Mouse (Mus musculus) hindbrain, embryonic 10.5 days (tissue): Measurements from ENCODE around the gene Sned1. TPM values are rescaled to one million over a fixed set of nuclear protein-coding genes. Genes with fewer than 3 reads are reported as not detected.
"Not testable (repeated sequence)": the region's sequence is repeated elsewhere in the genome, so short reads cannot be mapped to it uniquely, and the experiment has no call there.

Source experiments
- DNase-seq: peaks from one replicate; pipeline ENCODE4 v3.0.0-alpha.2; 2017; ENCODE audit warnings: low spot score
- H3K27ac ChIP-seq: fragments of 300-500 bp; sonication (generic); 2 replicates; pipeline ENCODE4 v1.5.1; 2016; ENCODE audit warnings: mild to moderate bottlenecking, moderate library complexity
- H3K27me3 ChIP-seq: fragments of 300-500 bp; sonication (generic); 2 replicates; pipeline ENCODE4 v1.6.1; 2016; ENCODE audit warnings: mild to moderate bottlenecking; ENCODE audit not compliant: poor library complexity, insufficient read depth, severe bottlenecking
- H3K36me3 ChIP-seq: fragments of 300-500 bp; sonication (generic); 2 replicates; pipeline ENCODE4 v1.6.1; 2016; ENCODE audit warnings: mild to moderate bottlenecking, moderate library complexity
- H3K4me1 ChIP-seq: fragments of 300-500 bp; sonication (generic); replicated peaks from 2 replicates; pipeline ENCODE4 v1.6.1; 2016; ENCODE audit warnings: mild to moderate bottlenecking
- H3K4me3 ChIP-seq: fragments of 300-500 bp; sonication (generic); 2 replicates; pipeline ENCODE4 v1.5.1; 2016; ENCODE audit warnings: mild to moderate bottlenecking, moderate library complexity
- H3K9me3 ChIP-seq: fragments of 300-500 bp; sonication (generic); 2 replicates; pipeline ENCODE4 v1.6.1; 2016; ENCODE audit warnings: mild to moderate bottlenecking, moderate library complexity
- WGBS: fragments of 180-500 bp; shearing (Covaris S2); methylation state at CpG from one replicate; pipeline ENCODE4 v1.1.7; 2016; 5-methylcytosine and 5-hydroxymethylcytosine counted together
- polyA plus RNA-seq: library from polyadenylated mRNA; unstranded; fragments of >200 nt; fragmentation: Nextera tagmentation; extraction: Ambion mirVana; gene quantifications from 2 replicates; pipeline ENCODE4 v1.2.1, GENCODE M21; 2016

The Sned1 gene
- 3.4 and 3.5 TPM in 2 replicates for polyA plus RNA-seq

DNA sequence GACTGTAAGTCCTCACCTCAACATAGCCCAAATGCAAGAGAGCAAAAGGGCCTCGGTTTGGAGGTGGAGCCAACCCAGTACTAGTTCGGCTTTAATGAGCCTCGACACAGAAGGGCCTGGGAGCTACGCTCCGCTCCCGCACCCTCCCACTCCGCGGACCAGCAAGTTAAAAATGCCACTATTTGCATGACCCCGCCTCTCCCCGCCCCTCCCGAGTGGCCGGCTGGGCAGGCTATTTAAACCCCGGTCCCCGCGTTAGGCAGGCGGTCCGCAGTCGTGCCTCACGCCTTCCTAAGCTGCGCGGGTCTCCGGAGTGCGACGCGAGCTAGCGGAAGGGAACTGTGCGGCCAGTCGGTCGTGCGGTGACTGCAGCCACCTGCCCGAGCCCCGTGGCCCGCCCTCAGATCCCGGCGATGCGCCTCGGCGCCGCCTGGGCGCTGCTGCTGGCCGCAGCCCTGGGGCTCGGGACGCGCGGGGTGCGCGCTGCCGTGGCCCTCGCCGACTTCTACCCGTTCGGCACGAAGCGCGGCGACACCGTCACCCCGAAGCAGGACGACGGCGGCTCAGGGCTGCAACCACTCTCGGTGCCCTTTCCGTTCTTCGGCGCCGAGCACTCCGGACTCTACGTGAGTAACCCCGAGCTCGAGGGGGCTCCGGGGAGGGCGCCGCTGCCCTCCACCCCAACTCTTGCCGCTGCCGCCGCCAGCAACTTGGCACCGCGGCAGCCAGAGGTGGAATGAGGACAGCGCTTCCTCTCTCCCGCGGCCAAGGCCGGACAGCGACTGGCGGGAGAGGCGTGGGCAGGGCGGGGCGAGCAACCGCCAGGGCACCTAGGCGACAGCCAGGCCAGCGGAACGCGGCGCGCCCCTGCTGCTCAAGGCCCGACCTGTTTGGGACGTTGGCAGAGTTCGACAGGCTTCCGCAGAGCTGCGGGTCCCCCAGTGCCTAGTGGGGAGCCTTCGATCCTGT is at the start of gene Sned1:
Gene Sned1 (plus strand): TSS at position 266 of the 969 bp plus-strand sequence.
- Histone ChIP-seq H3K27me3 (peaks cover 60% of the 10 kb centered on the region), H3K4me3 (peak within 1 kb of the TSS; percentile 68), H3K36me3 (no peaks in the 10 kb centered on the region), H3K27ac (peak within 1 kb of the TSS; percentile 73), H3K4me1 (peaks cover 29% of the 10 kb centered on the region), H3K9me3 (no peaks in the 10 kb centered on the region)
- WGBS, result under 1% methylated on average over 97 of the region's 100 CpGs
- peak; percentile 88 for DNase-seq

- Histone ChIP-seq H3K4me3 (peak overlapping the region; percentile 26), H3K9me3 (no peaks in the 10 kb centered on the region), H3K36me3 (no peaks in the 10 kb centered on the region), H3K27ac (no peak overlapping the region; the same call in 1 of the 2 replicates), H3K4me1 (peaks cover 21% of the 10 kb centered on the region), H3K27me3 (peaks cover 40% of the 10 kb centered on the region)
- WGBS, result 8% methylated on average over 15 of the region's 17 CpGs
- no peak for DNase-seq
Measured at GRCm38 (mm10) chr1:93190726-93191305, 44.8 kb upstream of the Sned1 start.

GRCm38 (mm10) chr1:93194961-93195360 is 40.7 kb upstream of the Sned1 start:
- DNase-seq, result no peak
- 90% methylated on average over 3 of the region's 3 CpGs for WGBS

DNA sequence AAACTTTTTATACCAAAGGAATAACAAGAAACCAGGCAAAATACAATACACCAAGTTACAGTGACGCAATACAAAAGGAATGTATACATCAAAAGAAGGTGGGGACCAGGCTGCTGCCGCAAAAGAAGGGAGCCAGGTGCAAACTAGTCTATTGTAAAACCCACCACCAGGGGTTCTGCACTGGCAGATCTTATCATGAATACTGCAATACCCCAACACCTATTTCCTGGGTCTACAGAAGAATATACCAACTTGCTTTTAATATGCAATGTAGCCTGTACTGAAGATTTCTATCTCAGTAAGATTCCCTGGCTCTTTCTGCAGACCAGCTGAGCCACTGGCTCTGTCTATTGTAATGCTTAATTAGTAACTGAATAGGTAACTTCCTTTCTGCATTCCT is 38.2 kb upstream of the Sned1 start:
- H3K9me3 ChIP-seq, H3K4me3 ChIP-seq, H3K36me3 ChIP-seq, H3K4me1 ChIP-seq, H3K27ac ChIP-seq, DNase-seq, H3K27me3 ChIP-seq: not testable (repeated sequence)
- WGBS, result 91% methylated on average over 2 of the region's 2 CpGs

More at GRCm38 (mm10) chr1:93194961-93195360, 40.7 kb upstream of the Sned1 start:
- Histone ChIP-seq H3K27me3 (peaks cover 19% of the 10 kb centered on the region), H3K4me1 (peaks cover 21% of the 10 kb centered on the region), H3K4me3 (no peak overlapping the region), H3K9me3 (peaks cover 4% of the 10 kb centered on the region; the same call in 1 of the 2 replicates), H3K27ac (no peak overlapping the region), H3K36me3 (no peaks in the 10 kb centered on the region)

DNA sequence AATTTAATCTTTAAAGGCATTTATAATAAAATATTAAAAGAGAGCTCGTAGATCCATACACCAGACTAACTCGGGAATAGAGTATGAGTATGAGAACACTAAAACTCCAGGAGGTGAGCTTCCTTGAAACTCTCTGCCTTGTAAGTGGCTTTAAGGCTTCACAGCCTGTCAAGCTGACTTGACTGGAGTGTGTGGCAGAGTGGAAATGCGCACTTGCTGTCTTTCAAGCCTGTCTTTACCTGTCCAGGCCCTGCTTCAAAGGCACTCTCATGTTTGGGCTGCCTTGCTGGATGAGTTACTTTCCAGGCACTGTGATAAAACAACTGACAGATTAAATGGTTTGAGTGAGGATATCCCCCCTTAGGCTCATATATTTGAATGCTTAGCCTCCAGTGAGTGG is 37.7 kb upstream of the Sned1 start:
- 86% methylated on average over 3 of the region's 3 CpGs for WGBS
- Histone ChIP-seq H3K27me3 (no peaks in the 10 kb centered on the region), H3K4me1 (0 out of 2 replicates have a peak, but pooled peaks cover 2% of the 10 kb centered on the region), H3K36me3 (no peaks in the 10 kb centered on the region), H3K4me3 (no peak overlapping the region), H3K27ac (no peak overlapping the region), H3K9me3 (peaks cover 4% of the 10 kb centered on the region; the same call in 1 of the 2 replicates)
- no peak for DNase-seq

DNA sequence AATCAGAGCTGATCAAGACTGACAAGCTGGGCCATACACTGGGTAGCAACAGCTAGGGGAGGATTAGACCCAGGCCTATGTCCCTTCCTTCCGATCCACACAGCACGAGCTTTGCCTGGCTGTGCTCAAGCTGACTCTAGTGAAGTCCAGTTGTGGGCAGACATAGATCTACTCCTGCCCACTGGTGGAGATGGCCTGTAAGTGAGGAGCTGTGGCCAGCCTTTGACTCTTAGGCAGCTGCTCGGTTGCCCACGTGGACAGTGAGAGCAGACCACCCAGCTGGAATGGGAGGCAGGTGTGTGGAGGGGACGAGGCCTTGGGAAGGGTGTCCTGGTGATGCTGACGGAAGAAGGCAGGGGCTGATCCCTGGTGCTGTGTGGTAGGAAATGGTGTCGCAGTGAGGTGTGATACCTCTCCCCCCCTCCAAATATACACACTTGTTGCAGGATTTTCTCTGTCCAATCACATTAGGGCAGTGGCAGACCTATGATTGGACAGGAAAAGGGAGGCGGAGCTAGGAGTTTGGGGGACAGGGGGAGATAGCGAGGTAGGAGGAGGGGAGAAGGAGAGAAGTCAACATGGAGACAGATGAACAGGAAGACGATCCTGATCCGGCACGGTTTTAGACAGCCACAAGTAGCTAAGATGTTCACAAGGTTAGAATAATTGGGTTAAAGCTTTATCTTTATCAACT is 29.2 kb upstream of the Sned1 start:
- DNase-seq, result no peak
- 64% methylated on average over 12 of the region's 12 CpGs for WGBS
- Histone ChIP-seq H3K4me1 (peaks cover 24% of the 10 kb centered on the region), H3K9me3 (no peaks in the 10 kb centered on the region), H3K36me3 (no peaks in the 10 kb centered on the region), H3K27ac (no peak overlapping the region), H3K4me3 (no peak overlapping the region), H3K27me3 (no peaks in the 10 kb centered on the region)

GRCm38 (mm10) chr1:93207536-93208064 is 28.0 kb upstream of the Sned1 start:
- H3K4me3 ChIP-seq, result no peak overlapping the region
- H3K4me1 ChIP-seq, result peaks cover 35% of the 10 kb centered on the region
- WGBS, result 91% methylated on average over 4 of the region's 4 CpGs
- H3K9me3 ChIP-seq, result no peaks in the 10 kb centered on the region
- H3K36me3 ChIP-seq, result no peaks in the 10 kb centered on the region
- H3K27ac ChIP-seq, result no peak overlapping the region
- no peak for DNase-seq
- H3K27me3 ChIP-seq, result no peaks in the 10 kb centered on the region

DNA sequence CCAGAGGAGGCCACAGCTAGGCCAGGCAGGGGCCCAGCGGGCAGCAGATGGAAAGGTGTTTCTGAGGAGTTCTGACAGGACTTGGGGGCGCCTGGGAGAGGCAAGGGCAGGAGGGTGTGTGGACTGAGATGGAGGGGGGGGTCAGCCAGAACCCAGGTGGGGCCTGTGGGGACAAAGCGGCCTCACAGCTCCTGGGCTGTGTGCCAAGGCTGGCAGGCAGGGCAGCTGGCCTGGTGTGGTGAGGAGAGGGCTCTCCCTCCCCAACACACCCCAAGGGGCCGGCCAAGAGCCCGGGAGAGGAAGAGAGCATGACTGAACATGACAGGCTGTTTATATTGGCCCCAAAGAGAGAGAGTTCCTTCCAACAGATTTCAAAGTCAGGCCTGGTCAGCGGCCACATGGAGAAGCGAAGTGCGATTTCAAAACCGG is 25.4 kb upstream of the Sned1 start:
- 55% methylated on average over 9 of the region's 9 CpGs for WGBS
- DNase-seq, result no peak

DNA sequence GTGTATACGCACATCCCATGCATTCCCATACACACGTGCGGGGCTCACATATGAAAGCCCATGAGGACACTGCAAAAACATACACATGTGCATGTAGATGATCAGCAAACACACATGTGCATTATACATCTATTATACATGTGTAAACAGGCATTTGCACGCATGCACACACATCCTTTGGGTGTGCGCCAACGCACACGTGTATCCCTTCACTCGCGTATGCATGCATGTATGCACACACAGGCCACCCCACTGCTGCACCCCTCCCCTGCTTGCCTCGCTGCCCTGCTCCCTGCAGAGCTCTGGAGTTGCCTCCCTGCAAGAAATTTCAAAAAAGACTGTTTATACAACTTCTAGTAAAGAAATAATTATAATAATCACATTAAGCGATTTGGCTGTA is 24.6 kb upstream of the Sned1 start:
- Histone ChIP-seq H3K36me3 (no peaks in the 10 kb centered on the region), H3K4me1 (peaks cover 64% of the 10 kb centered on the region), H3K4me3 (no peak overlapping the region), H3K27ac (no peak overlapping the region; the same call in 1 of the 2 replicates), H3K27me3 (no peaks in the 10 kb centered on the region; the same call in 1 of the 2 replicates), H3K9me3 (no peaks in the 10 kb centered on the region)
- WGBS, result 90% methylated on average over 11 of the region's 11 CpGs
- DNase-seq, result no peak

More for the DNA sequence above, 25.4 kb upstream of the Sned1 start:
- Histone ChIP-seq H3K4me3 (no peak overlapping the region), H3K27me3 (no peaks in the 10 kb centered on the region; the same call in 1 of the 2 replicates), H3K27ac (peak overlapping the region; percentile 53), H3K4me1 (peaks cover 57% of the 10 kb centered on the region), H3K9me3 (no peaks in the 10 kb centered on the region), H3K36me3 (no peaks in the 10 kb centered on the region)

DNA sequence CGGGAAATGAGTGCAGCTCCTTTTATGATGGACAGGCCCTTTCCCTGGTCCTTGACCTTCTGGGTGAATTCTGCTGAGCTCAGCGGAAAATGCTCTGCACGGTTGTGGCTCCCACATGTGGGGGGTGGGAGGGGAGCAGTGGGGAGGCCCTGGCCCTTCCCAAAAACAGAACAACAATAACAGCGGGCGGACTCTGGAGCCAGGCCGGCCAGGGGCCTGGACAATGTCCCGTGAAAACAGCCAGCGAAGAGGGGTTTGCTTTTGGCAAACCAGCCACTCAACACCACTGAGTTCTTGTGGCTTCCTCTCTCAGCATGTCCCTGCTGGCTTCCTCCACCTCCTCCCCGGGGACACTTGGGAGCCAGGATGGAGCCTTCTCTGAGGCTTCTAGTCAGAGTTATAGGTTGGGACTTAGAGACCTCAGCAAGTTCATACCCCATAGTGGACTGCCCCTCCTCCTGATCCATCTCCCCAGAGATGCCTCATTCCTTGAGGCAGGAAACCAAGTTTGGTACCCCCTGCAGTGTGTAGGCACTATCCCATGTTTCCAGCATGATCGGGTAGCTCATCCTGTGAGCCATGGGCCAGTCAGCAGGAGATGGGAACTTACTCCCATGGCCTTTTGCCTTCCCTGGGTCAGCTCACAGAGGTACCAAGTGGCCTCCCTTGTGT is 24.0 kb upstream of the Sned1 start:
- Histone ChIP-seq H3K4me3 (no peak overlapping the region), H3K9me3 (no peaks in the 10 kb centered on the region), H3K4me1 (peaks cover 66% of the 10 kb centered on the region), H3K36me3 (no peaks in the 10 kb centered on the region), H3K27ac (peak overlapping the region; percentile 50), H3K27me3 (no peaks in the 10 kb centered on the region; the same call in 1 of the 2 replicates)
- WGBS, result 27% methylated on average over 10 of the region's 10 CpGs
- peak; percentile 44 for DNase-seq

DNA sequence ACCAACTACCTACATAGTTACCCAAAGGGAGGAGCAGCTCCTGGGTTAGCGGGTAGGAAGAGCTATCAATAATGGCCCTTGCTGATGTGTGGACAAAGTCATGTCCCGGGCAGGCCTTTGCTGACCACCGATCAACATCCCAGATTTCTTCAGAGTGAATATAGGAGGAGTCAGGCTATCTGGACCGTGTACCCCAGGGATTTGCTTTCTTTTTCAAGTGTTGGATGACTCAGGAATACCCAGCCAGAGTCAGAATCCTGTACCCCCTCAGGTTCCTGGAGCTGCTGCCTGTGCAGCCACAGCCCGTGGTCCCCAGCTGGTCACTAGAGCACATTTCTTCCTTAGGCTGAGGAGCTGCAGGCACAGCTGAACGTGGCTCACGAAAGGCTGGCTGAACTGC is 23.2 kb upstream of the Sned1 start:
- Histone ChIP-seq H3K4me1 (peaks cover 73% of the 10 kb centered on the region), H3K4me3 (no peak overlapping the region), H3K36me3 (no peaks in the 10 kb centered on the region), H3K9me3 (no peaks in the 10 kb centered on the region), H3K27me3 (no peaks in the 10 kb centered on the region; the same call in 1 of the 2 replicates), H3K27ac (peak overlapping the region; percentile 50; the same call in 1 of the 2 replicates)
- DNase-seq, result no peak
- 89% methylated on average over 7 of the region's 7 CpGs for WGBS

- 28% methylated on average over 5 of the region's 5 CpGs for WGBS
Measured at GRCm38 (mm10) chr1:93214612-93215011, 21.0 kb upstream of the Sned1 start.

More at GRCm38 (mm10) chr1:93214612-93215011, 21.0 kb upstream of the Sned1 start:
- Histone ChIP-seq H3K4me3 (no peak overlapping the region), H3K4me1 (peaks cover 77% of the 10 kb centered on the region), H3K27ac (peak overlapping the region; percentile 65), H3K9me3 (no peaks in the 10 kb centered on the region), H3K27me3 (no peaks in the 10 kb centered on the region; the same call in 1 of the 2 replicates), H3K36me3 (no peaks in the 10 kb centered on the region)
- no peak for DNase-seq
